Mouse (Mus musculus): Measurements from ENCODE around the gene Bco1. TPM values are rescaled to one million over a fixed set of nuclear protein-coding genes. Genes with fewer than 3 reads are reported as not detected.

Gene Bco1
- polyA plus RNA-seq, 1 experiment = 0.07 TPM

DNA sequence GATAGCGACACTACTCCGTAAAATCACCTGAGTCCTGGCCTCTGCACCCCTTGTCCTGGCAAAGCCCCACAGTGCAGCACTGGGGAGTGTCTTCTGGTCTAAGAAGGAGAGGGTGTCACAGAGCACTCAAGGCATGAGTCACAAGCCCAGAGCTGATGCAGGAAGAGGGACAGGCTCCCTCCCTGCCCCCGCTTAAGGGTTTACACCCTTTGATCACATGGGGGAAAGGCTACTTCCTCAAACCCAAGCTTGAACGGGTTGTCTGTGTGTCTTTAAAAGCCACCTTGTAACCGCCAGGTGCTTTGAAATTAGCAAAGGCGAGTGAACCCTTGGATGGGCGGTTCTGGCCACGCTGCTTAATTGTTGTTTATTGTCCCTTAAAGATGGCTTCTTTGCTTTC, 25.6 kb downstream of the Bco1 start:
- no peaks in the 10 kb centered on the region for H3K27me3 ChIP-seq (ENCODE audit: control insufficient read depth, insufficient read depth, low read length)
- no peaks in the 10 kb centered on the region for H3K36me3 ChIP-seq (ENCODE audit: control insufficient read depth, insufficient read depth, low read length)
- DNase-seq (ENCODE audit: low read depth in 1 of 2, low spot score in 2 of 2) = peak; percentile 61 to 62
- peaks cover 10% of the 10 kb centered on the region; the same call in 1 of the 2 replicates for H3K4me1 ChIP-seq (ENCODE audit: control insufficient read depth, insufficient read depth, insufficient read length)
- H3K4me3 ChIP-seq (ENCODE audit: extremely low read depth, insufficient read depth, insufficient read length) = no peak overlapping the region
- H3K27ac ChIP-seq (ENCODE audit: insufficient read depth, low read length) = peak overlapping the region; percentile 48
- 38% methylated on average over 8 of the region's 8 CpGs for WGBS
- TF ChIP-seq CTCF (IDR thresholded peaks at IDR 0.05; ENCODE audit: extremely low read depth, insufficient read depth, insufficient read length, insufficient replicate concordance) = no peak
- TF ChIP-seq POLR2A (IDR thresholded peaks at IDR 0.05; ENCODE audit: low read depth, low read length) = no peak

DNA sequence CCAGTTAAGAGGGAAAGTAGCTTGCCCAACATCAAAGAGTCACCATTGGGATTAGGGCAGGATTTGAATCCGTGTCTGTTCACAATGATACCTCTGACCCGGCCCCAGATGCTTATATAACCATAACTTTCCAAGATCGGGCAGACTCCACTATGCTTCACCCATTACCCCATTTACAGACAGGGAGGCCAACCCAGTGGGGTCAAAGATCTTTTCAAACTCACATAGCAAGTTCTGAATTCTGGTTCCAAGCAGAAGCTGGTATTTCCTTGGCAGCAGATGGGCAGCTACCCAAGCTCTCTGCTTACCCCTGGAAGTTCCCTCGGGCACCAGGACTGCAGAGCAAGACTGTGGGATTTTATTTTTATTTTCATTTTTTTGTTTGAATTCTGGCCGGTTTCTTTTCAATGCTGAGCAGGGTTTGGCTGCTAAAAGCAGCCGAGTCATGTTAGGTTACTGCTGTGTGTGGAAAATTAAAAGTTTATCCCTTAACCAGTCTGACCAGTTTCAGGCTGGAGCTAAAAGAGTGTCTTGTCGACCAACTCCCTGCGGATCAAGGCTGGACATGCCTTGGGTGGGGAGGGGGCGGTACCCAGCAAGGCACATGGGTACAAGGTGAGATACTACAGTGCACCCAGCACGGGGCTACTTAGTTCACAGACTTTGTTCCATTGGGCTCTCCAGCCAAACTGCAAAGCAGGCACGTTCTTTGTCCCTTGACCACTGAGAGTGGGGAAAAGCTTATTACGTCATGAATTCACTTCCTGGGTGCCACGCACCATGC, 28.4 kb downstream of the Bco1 start:
- 77% methylated on average over 13 of the region's 13 CpGs for WGBS
- Histone ChIP-seq H3K36me3 (ENCODE audit: control insufficient read depth, insufficient read depth, low read length) (no peaks in the 10 kb centered on the region), H3K4me1 (ENCODE audit: control insufficient read depth, insufficient read depth, insufficient read length) (peaks cover 10% of the 10 kb centered on the region; the same call in 1 of the 2 replicates), H3K27me3 (ENCODE audit: control insufficient read depth, insufficient read depth, low read length) (no peaks in the 10 kb centered on the region), H3K27ac (ENCODE audit: insufficient read depth, low read length) (no peak overlapping the region), H3K4me3 (ENCODE audit: extremely low read depth, insufficient read depth, insufficient read length) (no peak overlapping the region)
- TF ChIP-seq CTCF (IDR thresholded peaks at IDR 0.05; ENCODE audit: extremely low read depth, insufficient read depth, insufficient read length, insufficient replicate concordance) (no peak), POLR2A (IDR thresholded peaks at IDR 0.05; ENCODE audit: low read depth, low read length) (no peak)
- no peak for DNase-seq (ENCODE audit: low read depth in 1 of 2, low spot score in 2 of 2)

DNA sequence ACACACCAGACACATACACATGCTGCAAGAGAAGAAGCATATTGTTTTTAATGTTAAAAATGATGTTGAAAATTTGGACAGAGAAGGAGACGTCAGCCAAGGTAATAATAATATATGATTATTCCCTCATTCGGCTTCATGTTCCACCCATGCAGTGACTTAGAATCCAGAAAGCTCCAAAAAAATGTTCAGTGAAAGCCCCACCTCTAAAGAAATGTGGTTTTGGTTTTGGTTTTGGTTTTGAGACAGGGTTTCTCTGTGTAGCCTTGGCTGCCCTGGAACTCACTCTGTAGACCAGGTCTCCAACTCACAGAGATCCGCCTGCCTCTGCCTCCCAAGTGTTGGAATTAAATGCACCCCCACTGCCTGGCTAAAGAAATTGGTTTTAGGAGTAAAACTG, 30.2 kb downstream of the Bco1 start:
- Histone ChIP-seq H3K27ac (ENCODE audit: insufficient read depth, low read length) (no peak overlapping the region), H3K4me1 (ENCODE audit: control insufficient read depth, insufficient read depth, insufficient read length) (peaks cover 10% of the 10 kb centered on the region; the same call in 1 of the 2 replicates), H3K4me3 (ENCODE audit: extremely low read depth, insufficient read depth, insufficient read length) (no peak overlapping the region), H3K36me3 (ENCODE audit: control insufficient read depth, insufficient read depth, low read length) (no peaks in the 10 kb centered on the region), H3K27me3 (ENCODE audit: control insufficient read depth, insufficient read depth, low read length) (no peaks in the 10 kb centered on the region)
- no peak for DNase-seq (ENCODE audit: low read depth in 1 of 2, low spot score in 2 of 2)
- TF ChIP-seq POLR2A (IDR thresholded peaks at IDR 0.05; ENCODE audit: low read depth, low read length) (no peak), CTCF (IDR thresholded peaks at IDR 0.05; ENCODE audit: extremely low read depth, insufficient read depth, insufficient read length, insufficient replicate concordance) (no peak)
- 81% methylated on average over 3 of the region's 3 CpGs for WGBS

DNA sequence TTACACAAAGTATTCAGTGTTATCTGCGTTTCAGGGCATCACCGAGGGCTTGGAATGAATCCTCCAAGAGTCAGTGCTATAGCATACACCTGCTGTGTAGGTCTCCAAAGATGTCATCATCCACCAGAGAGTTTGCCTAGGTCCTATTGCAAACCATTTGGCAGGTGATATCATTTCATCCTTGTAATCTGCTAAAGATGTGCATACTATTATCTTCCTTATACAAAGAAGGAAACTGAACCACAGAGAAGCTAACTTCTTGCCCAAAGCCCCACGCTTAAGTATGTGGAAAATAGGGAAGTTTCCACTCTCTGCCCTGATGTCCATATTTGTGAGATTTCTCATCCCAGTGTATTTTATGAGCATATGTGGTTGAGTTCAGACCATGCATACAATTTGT, 30.8 kb downstream of the Bco1 start:
- Histone ChIP-seq H3K27ac (ENCODE audit: insufficient read depth, low read length) (no peak overlapping the region), H3K36me3 (ENCODE audit: control insufficient read depth, insufficient read depth, low read length) (no peaks in the 10 kb centered on the region), H3K4me1 (ENCODE audit: control insufficient read depth, insufficient read depth, insufficient read length) (peaks cover 6% of the 10 kb centered on the region; the same call in 1 of the 2 replicates), H3K27me3 (ENCODE audit: control insufficient read depth, insufficient read depth, low read length) (no peaks in the 10 kb centered on the region), H3K4me3 (ENCODE audit: extremely low read depth, insufficient read depth, insufficient read length) (no peak overlapping the region)
- WGBS = 85% methylated on average over 3 of the region's 3 CpGs
- no peak for TF ChIP-seq CTCF (IDR thresholded peaks at IDR 0.05; ENCODE audit: extremely low read depth, insufficient read depth, insufficient read length, insufficient replicate concordance)
- TF ChIP-seq POLR2A (IDR thresholded peaks at IDR 0.05; ENCODE audit: low read depth, low read length) = no peak
- no peak for DNase-seq (ENCODE audit: low read depth in 1 of 2, low spot score in 2 of 2)

DNA sequence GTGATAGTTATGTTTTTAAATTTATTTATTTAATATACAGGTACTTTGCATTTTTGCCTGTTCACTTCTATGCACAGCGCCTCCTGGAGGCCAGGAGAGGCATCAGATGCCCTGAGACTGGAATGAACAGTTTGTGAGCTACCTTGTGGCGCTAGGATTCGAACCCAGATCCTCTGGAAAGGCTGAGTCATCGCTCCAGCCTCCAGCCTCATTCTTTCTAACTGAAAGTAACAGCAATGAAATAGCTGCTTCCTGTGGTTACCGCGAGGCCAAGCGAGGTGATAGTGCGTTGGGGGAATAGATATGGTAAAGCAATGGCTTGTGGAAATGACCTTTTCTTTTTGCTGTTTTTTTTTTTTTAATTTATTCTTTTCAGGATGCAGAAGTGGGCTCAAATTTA, 31.4 kb downstream of the Bco1 start:
- WGBS = 59% methylated on average over 8 of the region's 8 CpGs
- H3K36me3 ChIP-seq (ENCODE audit: control insufficient read depth, insufficient read depth, low read length) = no peaks in the 10 kb centered on the region
- H3K27me3 ChIP-seq (ENCODE audit: control insufficient read depth, insufficient read depth, low read length) = no peaks in the 10 kb centered on the region
- DNase-seq (ENCODE audit: low read depth in 1 of 2, low spot score in 2 of 2) = no peak
- no peak overlapping the region for H3K4me3 ChIP-seq (ENCODE audit: extremely low read depth, insufficient read depth, insufficient read length)
- TF ChIP-seq CTCF (IDR thresholded peaks at IDR 0.05; ENCODE audit: extremely low read depth, insufficient read depth, insufficient read length, insufficient replicate concordance) (0 out of 2 replicates have a peak, but pooled peaks have one; percentile 11), POLR2A (IDR thresholded peaks at IDR 0.05; ENCODE audit: low read depth, low read length) (no peak)
- H3K27ac ChIP-seq (ENCODE audit: insufficient read depth, low read length) = no peak overlapping the region
- H3K4me1 ChIP-seq (ENCODE audit: control insufficient read depth, insufficient read depth, insufficient read length) = no peaks in the 10 kb centered on the region

DNA sequence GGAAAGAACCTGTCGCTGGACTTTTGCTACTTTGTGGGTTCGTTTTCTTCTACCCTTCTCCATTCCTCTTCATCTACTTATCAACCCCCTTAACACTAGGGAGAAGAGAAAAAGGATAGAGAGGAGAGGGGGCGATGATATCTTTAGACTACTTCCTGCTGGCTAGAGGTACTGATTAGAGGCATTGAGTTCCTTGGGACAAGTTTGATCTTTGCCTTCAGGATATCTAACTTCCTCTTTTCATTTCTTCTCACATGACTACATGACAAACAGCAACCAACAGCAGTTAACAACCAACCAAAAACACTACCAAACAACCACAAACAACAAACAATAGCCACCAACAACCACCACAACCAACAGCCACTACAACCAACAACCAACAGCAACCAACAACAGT, 38.0 kb downstream of the Bco1 start:
- TF ChIP-seq CTCF (IDR thresholded peaks at IDR 0.05; ENCODE audit: extremely low read depth, insufficient read depth, insufficient read length, insufficient replicate concordance) = no peak
- no peak for TF ChIP-seq POLR2A (IDR thresholded peaks at IDR 0.05; ENCODE audit: low read depth, low read length)
- Histone ChIP-seq H3K36me3 (ENCODE audit: control insufficient read depth, insufficient read depth, low read length) (no peaks in the 10 kb centered on the region), H3K4me3 (ENCODE audit: extremely low read depth, insufficient read depth, insufficient read length) (no peak overlapping the region), H3K27me3 (ENCODE audit: control insufficient read depth, insufficient read depth, low read length) (0 out of 2 replicates have a peak, but pooled peaks cover 1% of the 10 kb centered on the region), H3K4me1 (ENCODE audit: control insufficient read depth, insufficient read depth, insufficient read length) (no peaks in the 10 kb centered on the region), H3K27ac (ENCODE audit: insufficient read depth, low read length) (no peak overlapping the region)
- no peak for DNase-seq (ENCODE audit: low read depth in 1 of 2, low spot score in 2 of 2)
- WGBS = 61% methylated on average over 3 of the region's 3 CpGs

DNA sequence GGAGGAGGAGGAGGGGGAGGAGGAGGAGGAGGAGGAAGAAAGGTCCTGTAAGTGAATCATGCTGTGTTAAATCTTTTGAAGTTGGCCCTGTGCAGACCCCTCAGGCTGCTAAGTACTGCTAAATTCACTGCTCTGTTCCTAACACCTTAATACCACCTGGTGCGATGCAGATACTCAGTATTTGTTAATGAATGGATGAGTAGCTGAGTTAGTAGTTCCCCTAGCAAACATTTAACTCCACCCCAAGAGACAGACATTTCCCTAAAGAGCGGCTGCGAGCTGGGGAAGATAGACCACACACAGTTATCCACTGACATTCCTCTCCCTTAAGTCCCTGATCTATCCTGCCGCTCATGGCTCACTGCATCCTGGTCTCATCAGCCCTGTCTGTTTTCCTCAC, 40.7 kb downstream of the Bco1 start:
- TF ChIP-seq CTCF (IDR thresholded peaks at IDR 0.05; ENCODE audit: extremely low read depth, insufficient read depth, insufficient read length, insufficient replicate concordance) (no peak), POLR2A (IDR thresholded peaks at IDR 0.05; ENCODE audit: low read depth, low read length) (no peak)
- no peak overlapping the region for H3K27ac ChIP-seq (ENCODE audit: insufficient read depth, low read length)
- H3K27me3 ChIP-seq (ENCODE audit: control insufficient read depth, insufficient read depth, low read length) = 0 out of 2 replicates have a peak, but pooled peaks cover 1% of the 10 kb centered on the region
- H3K4me1 ChIP-seq (ENCODE audit: control insufficient read depth, insufficient read depth, insufficient read length) = no peaks in the 10 kb centered on the region
- H3K4me3 ChIP-seq (ENCODE audit: extremely low read depth, insufficient read depth, insufficient read length) = no peak overlapping the region
- 89% methylated on average over 4 of the region's 4 CpGs for WGBS
- no peaks in the 10 kb centered on the region for H3K36me3 ChIP-seq (ENCODE audit: control insufficient read depth, insufficient read depth, low read length)
- DNase-seq (ENCODE audit: low read depth in 1 of 2, low spot score in 2 of 2) = no peak

Data from spleen, adult 2 months (tissue).